Comparison of ENCODE assay signal across 8 mouse cellular contexts in the genomic region with DNA sequence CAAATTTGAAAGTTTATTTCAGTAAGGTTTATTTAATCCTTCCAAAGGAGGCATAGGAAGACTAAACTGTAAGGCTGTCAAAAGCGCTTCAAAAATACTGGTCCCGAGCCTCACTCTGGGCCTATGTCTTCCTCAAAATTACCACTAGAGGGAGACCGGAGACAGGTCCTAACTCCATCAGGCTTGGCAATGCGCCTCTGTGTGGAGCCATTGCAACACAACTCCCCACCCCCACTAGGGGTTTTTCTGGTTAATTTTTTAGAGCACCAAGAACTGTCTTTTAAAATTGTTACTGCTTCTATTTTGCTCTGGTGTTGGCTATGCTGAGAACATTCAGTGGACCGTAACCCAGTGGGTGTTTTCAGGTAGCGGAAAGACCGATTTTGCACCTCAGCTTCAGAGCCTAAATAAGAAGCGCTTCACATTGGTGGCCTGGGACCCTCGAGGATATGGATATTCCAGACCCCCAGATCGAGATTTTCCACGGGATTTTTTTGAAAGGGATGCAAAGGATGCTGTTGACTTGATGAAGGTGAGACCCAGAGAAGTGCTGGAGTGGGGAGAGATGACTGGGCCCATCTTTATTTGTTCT. TPM values are rescaled to one million over a fixed set of nuclear protein-coding genes. Genes with fewer than 3 reads are reported as not detected.
DNase-seq lines count a peak whose midpoint lies in the region; ATAC-seq and TF ChIP-seq lines count a peak whose summit lies in the region.

No protein-coding gene starts in this region.

- ATAC-seq in forebrain, embryonic 11.5 days (replicated peaks; ENCODE audit: low FRiP score), result peak; percentile 93
- peak; percentile 91 for ATAC-seq in heart, postnatal 0 days (ENCODE audit: insufficient read depth, low read depth)
- peak; percentile 74 for ATAC-seq in liver, embryonic 15.5 days (ENCODE audit: insufficient read depth)
- peak; percentile 93 for ATAC-seq in neural tube, embryonic 13.5 days (ENCODE audit: low read depth)

- no peak overlapping the region for H3K27ac ChIP-seq in forebrain, embryonic 11.5 days (ENCODE audit: low read depth, low read length)
- no peak overlapping the region for H3K27ac ChIP-seq in heart, postnatal 0 days (ENCODE audit: low read depth)
- 0 out of 2 replicates have a peak overlapping the region, but pooled peaks have one; percentile 29 for H3K27ac ChIP-seq in liver, embryonic 15.5 days (replicated peaks)
- no peak overlapping the region for H3K27ac ChIP-seq in neural tube, embryonic 13.5 days (replicated peaks)

- peak; percentile 54 to 65 for DNase-seq in CD8-positive naive resting alpha-beta T cell, adult 2 months (ENCODE audit: low read depth in 2 of 2, low spot score in 2 of 2)
- peak; percentile 26 for DNase-seq in c-Kit-negative CD71-positive TER-119-positive erythroid progenitor cells, embryonic 14.5 days (ENCODE audit: low read depth, low spot score)
- DNase-seq in forebrain, embryonic 11.5 days (ENCODE audit: low spot score), result peak; percentile 76
- DNase-seq in heart, postnatal 0 days (ENCODE audit: low spot score), result peak; percentile 92
- peak; percentile 92 to 95 for DNase-seq in kidney, postnatal 36 days
- DNase-seq in telencephalon, adult 2 months (ENCODE audit: low read depth, low spot score), result peak; percentile 63

- TF ChIP-seq EP300 in heart, postnatal 0 days (IDR thresholded peaks at IDR 0.05; ENCODE audit: low read depth), result no peak

- WGBS in forebrain, embryonic 11.5 days, result 45% methylated on average over 11 of the region's 11 CpGs
- 45% methylated on average over 11 of the region's 11 CpGs for WGBS in heart, postnatal 0 days
- 38% methylated on average over 11 of the region's 11 CpGs for WGBS in liver, embryonic 15.5 days (ENCODE audit: insufficient replicate concordance)
- 41% methylated on average over 11 of the region's 11 CpGs for WGBS in neural tube, embryonic 13.5 days

- H3K4me1 ChIP-seq in forebrain, embryonic 11.5 days (replicated peaks; ENCODE audit: control insufficient read depth, insufficient read depth, low read length), result no peaks in the 10 kb centered on the region
- H3K4me1 ChIP-seq in heart, postnatal 0 days (ENCODE audit: control insufficient read depth, insufficient read depth), result no peaks in the 10 kb centered on the region
- peaks cover 17% of the 10 kb centered on the region for H3K4me1 ChIP-seq in liver, embryonic 15.5 days (replicated peaks)
- H3K4me1 ChIP-seq in neural tube, embryonic 13.5 days (replicated peaks), result peaks cover 9% of the 10 kb centered on the region

- no peaks in the 10 kb centered on the region for H3K9me3 ChIP-seq in forebrain, embryonic 11.5 days (ENCODE audit: control insufficient read depth, low read length)
- no peaks in the 10 kb centered on the region for H3K9me3 ChIP-seq in heart, postnatal 0 days (replicated peaks; ENCODE audit: control insufficient read depth, low read length)
- H3K9me3 ChIP-seq in liver, embryonic 15.5 days (replicated peaks), result no peaks in the 10 kb centered on the region
- no peaks in the 10 kb centered on the region for H3K9me3 ChIP-seq in neural tube, embryonic 13.5 days

- peak; percentile 94 for TF ChIP-seq CTCF in heart, postnatal 0 days (IDR thresholded peaks at IDR 0.05; ENCODE audit: low read depth)

- no peak overlapping the region for H3K4me2 ChIP-seq in forebrain, embryonic 11.5 days (ENCODE audit: low read depth, low read length, severe bottlenecking)
- no peak overlapping the region for H3K4me2 ChIP-seq in heart, postnatal 0 days (ENCODE audit: low read depth, low read length)
- no peak overlapping the region for H3K4me2 ChIP-seq in liver, embryonic 15.5 days
- no peak overlapping the region for H3K4me2 ChIP-seq in neural tube, embryonic 13.5 days

- no peak overlapping the region for H3K4me3 ChIP-seq in forebrain, embryonic 11.5 days (ENCODE audit: low read depth, low read length)
- no peak overlapping the region for H3K4me3 ChIP-seq in heart, postnatal 0 days (ENCODE audit: low read depth, low read length)
- no peak overlapping the region for H3K4me3 ChIP-seq in liver, embryonic 15.5 days (replicated peaks)
- H3K4me3 ChIP-seq in neural tube, embryonic 13.5 days, result no peak overlapping the region

- H3K27me3 ChIP-seq in forebrain, embryonic 11.5 days (ENCODE audit: control insufficient read depth, insufficient read depth, low read length), result no peaks in the 10 kb centered on the region
- no peaks in the 10 kb centered on the region for H3K27me3 ChIP-seq in heart, postnatal 0 days (ENCODE audit: control insufficient read depth, insufficient read depth, low read length)
- no peaks in the 10 kb centered on the region for H3K27me3 ChIP-seq in liver, embryonic 15.5 days
- no peaks in the 10 kb centered on the region for H3K27me3 ChIP-seq in neural tube, embryonic 13.5 days

- no peak overlapping the region for H3K9ac ChIP-seq in forebrain, embryonic 11.5 days (ENCODE audit: low read length)
- H3K9ac ChIP-seq in heart, postnatal 0 days (replicated peaks; ENCODE audit: low read depth, low read length), result no peak overlapping the region
- H3K9ac ChIP-seq in liver, embryonic 15.5 days, result no peak overlapping the region
- H3K9ac ChIP-seq in neural tube, embryonic 13.5 days, result peak overlapping the region; percentile 22; the same call in 1 of the 2 replicates

- no peaks in the 10 kb centered on the region for H3K36me3 ChIP-seq in forebrain, embryonic 11.5 days (ENCODE audit: control insufficient read depth, insufficient read depth, low read length)
- H3K36me3 ChIP-seq in heart, postnatal 0 days (replicated peaks; ENCODE audit: control insufficient read depth, insufficient read depth, low read length), result peaks cover 28% of the 10 kb centered on the region
- H3K36me3 ChIP-seq in liver, embryonic 15.5 days (replicated peaks), result 0 out of 2 replicates have a peak, but pooled peaks cover 9% of the 10 kb centered on the region
- H3K36me3 ChIP-seq in neural tube, embryonic 13.5 days, result peaks cover 30% of the 10 kb centered on the region

RNA-seq across cellular contexts. Expression of a gene that starts 9.1 kb away (rescaled TPM):
- polyA plus RNA-seq in forebrain, embryonic 11.5 days (2014; fragmentation: Nextera tagmentation; extraction: Ambion mirVana), result 33.3 and 33.8 TPM in 2 replicates
- 57.1 and 64.2 TPM in 2 replicates for total RNA-seq in heart, postnatal 0 days (2014; rRNA removed; ENCODE audit: low replicate concordance)
- polyA plus RNA-seq in heart, postnatal 0 days (2015; fragmentation: Nextera tagmentation; extraction: Ambion mirVana), result 53.2 and 58.9 TPM in 2 replicates
- 47.6 and 49.2 TPM in 2 replicates for polyA plus RNA-seq in liver, embryonic 15.5 days (2015; fragmentation: Nextera tagmentation; extraction: Ambion mirVana)
- 38.5 and 49.5 TPM in 2 replicates for polyA plus RNA-seq in neural tube, embryonic 13.5 days (2015; fragmentation: Nextera tagmentation; extraction: Ambion mirVana)

RNA-seq across cellular contexts. Expression of a gene that starts 31.3 kb away (rescaled TPM):
- polyA plus RNA-seq in forebrain, embryonic 11.5 days (2014; fragmentation: Nextera tagmentation; extraction: Ambion mirVana), result 185 and 229 TPM in 2 replicates
- 291 and 343 TPM in 2 replicates for total RNA-seq in heart, postnatal 0 days (2014; rRNA removed; ENCODE audit: low replicate concordance)
- polyA plus RNA-seq in heart, postnatal 0 days (2015; fragmentation: Nextera tagmentation; extraction: Ambion mirVana), result 90.8 and 105 TPM in 2 replicates
- 62.6 and 74.2 TPM in 2 replicates for polyA plus RNA-seq in liver, embryonic 15.5 days (2015; fragmentation: Nextera tagmentation; extraction: Ambion mirVana)
- polyA plus RNA-seq in neural tube, embryonic 13.5 days (2015; fragmentation: Nextera tagmentation; extraction: Ambion mirVana), result 1,875 and 2,016 TPM in 2 replicates

RNA-seq across cellular contexts. Expression of a gene that starts 43.9 kb away (rescaled TPM):
- 31.8 and 39.1 TPM in 2 replicates for polyA plus RNA-seq in forebrain, embryonic 11.5 days (2014; fragmentation: Nextera tagmentation; extraction: Ambion mirVana)
- total RNA-seq in heart, postnatal 0 days (2014; rRNA removed; ENCODE audit: low replicate concordance), result 115 and 149 TPM in 2 replicates
- polyA plus RNA-seq in heart, postnatal 0 days (2015; fragmentation: Nextera tagmentation; extraction: Ambion mirVana), result 79.0 and 80.2 TPM in 2 replicates
- polyA plus RNA-seq in liver, embryonic 15.5 days (2015; fragmentation: Nextera tagmentation; extraction: Ambion mirVana), result 15.8 and 16.1 TPM in 2 replicates
- 42.9 and 45.1 TPM in 2 replicates for polyA plus RNA-seq in neural tube, embryonic 13.5 days (2015; fragmentation: Nextera tagmentation; extraction: Ambion mirVana)

RNA-seq across cellular contexts. Expression of a gene that starts 44.4 kb away (rescaled TPM):
- polyA plus RNA-seq in forebrain, embryonic 11.5 days (2014; fragmentation: Nextera tagmentation; extraction: Ambion mirVana), result 9.8 and 11.3 TPM in 2 replicates
- total RNA-seq in heart, postnatal 0 days (2014; rRNA removed; ENCODE audit: low replicate concordance), result 6.1 and 9.5 TPM in 2 replicates
- polyA plus RNA-seq in heart, postnatal 0 days (2015; fragmentation: Nextera tagmentation; extraction: Ambion mirVana), result 4.7 and 4.8 TPM in 2 replicates
- 11.6 and 12.5 TPM in 2 replicates for polyA plus RNA-seq in liver, embryonic 15.5 days (2015; fragmentation: Nextera tagmentation; extraction: Ambion mirVana)
- polyA plus RNA-seq in neural tube, embryonic 13.5 days (2015; fragmentation: Nextera tagmentation; extraction: Ambion mirVana), result 5.8 and 6.7 TPM in 2 replicates

Comparison
In these comparisons a context has a peak if more than half of its experiments do, and no peak if none do; other contexts are left out.
1. DNase-seq: peak in every context shown above with its lines; median percentile 94 in kidney, postnatal 36 days; 92 in heart, postnatal 0 days; 76 in forebrain, embryonic 11.5 days; 63 in telencephalon, adult 2 months; 60 in CD8-positive naive resting alpha-beta T cell, adult 2 months; 26 in c-Kit-negative CD71-positive TER-119-positive erythroid progenitor cells, embryonic 14.5 days.